Mouse (Mus musculus) layer of hippocampus, adult 9-11 months (tissue): ENCODE data around the gene Ptprn2.

Experiments
- DNase-seq: peaks from one replicate; pipeline ENCODE4 v3.0.0; 2022

Gene Ptprn2

GRCm38 (mm10) chr12:117083856-117084701, 598.6 kb downstream of the Ptprn2 start:
- no peak for DNase-seq

GRCm38 (mm10) chr12:117084702-117085409, 599.3 kb downstream of the Ptprn2 start:
- DNase-seq, result no peak

GRCm38 (mm10) chr12:117085661-117086335, 600.3 kb downstream of the Ptprn2 start:
- peak; percentile 63 for DNase-seq

GRCm38 (mm10) chr12:117092345-117093107, 607.0 kb downstream of the Ptprn2 start:
- no peak for DNase-seq

GRCm38 (mm10) chr12:117095941-117096340, 610.4 kb downstream of the Ptprn2 start:
- no peak for DNase-seq

- no peak for DNase-seq
Measured at GRCm38 (mm10) chr12:117098295-117098694, 612.8 kb downstream of the Ptprn2 start.

- no peak for DNase-seq
Measured at GRCm38 (mm10) chr12:117106696-117107095, 621.2 kb downstream of the Ptprn2 start.

- DNase-seq, result peak; percentile 78
Measured at GRCm38 (mm10) chr12:117107143-117107616, 621.7 kb downstream of the Ptprn2 start.

GRCm38 (mm10) chr12:117115254-117115865, 629.8 kb downstream of the Ptprn2 start:
- DNase-seq, result no peak

- DNase-seq, result no peak
Measured at GRCm38 (mm10) chr12:117127078-117127477, 641.6 kb downstream of the Ptprn2 start.

GRCm38 (mm10) chr12:117127485-117127884, 642.0 kb downstream of the Ptprn2 start:
- peak; percentile 29 for DNase-seq

- DNase-seq, result no peak
Measured at GRCm38 (mm10) chr12:117132095-117132494, 646.6 kb downstream of the Ptprn2 start.

GRCm38 (mm10) chr12:117135205-117135604, 649.7 kb downstream of the Ptprn2 start:
- no peak for DNase-seq

- DNase-seq, result no peak
Measured at GRCm38 (mm10) chr12:117136472-117137010, 651.0 kb downstream of the Ptprn2 start.

- no peak for DNase-seq
Measured at GRCm38 (mm10) chr12:117140901-117141300, 655.4 kb downstream of the Ptprn2 start.

- DNase-seq, result no peak
Measured at GRCm38 (mm10) chr12:117141394-117141793, 655.9 kb downstream of the Ptprn2 start.

GRCm38 (mm10) chr12:117149176-117149575, 663.7 kb downstream of the Ptprn2 start:
- DNase-seq, result no peak

GRCm38 (mm10) chr12:117150611-117151395, 665.3 kb downstream of the Ptprn2 start:
- DNase-seq, result no peak

- no peak for DNase-seq
Measured at GRCm38 (mm10) chr12:117151611-117152010, 666.1 kb downstream of the Ptprn2 start.

- no peak for DNase-seq
Measured at GRCm38 (mm10) chr12:117152366-117153165, 667.0 kb downstream of the Ptprn2 start.
